18 mouse cellular contexts compared by ENCODE assay signal in the genomic region with DNA sequence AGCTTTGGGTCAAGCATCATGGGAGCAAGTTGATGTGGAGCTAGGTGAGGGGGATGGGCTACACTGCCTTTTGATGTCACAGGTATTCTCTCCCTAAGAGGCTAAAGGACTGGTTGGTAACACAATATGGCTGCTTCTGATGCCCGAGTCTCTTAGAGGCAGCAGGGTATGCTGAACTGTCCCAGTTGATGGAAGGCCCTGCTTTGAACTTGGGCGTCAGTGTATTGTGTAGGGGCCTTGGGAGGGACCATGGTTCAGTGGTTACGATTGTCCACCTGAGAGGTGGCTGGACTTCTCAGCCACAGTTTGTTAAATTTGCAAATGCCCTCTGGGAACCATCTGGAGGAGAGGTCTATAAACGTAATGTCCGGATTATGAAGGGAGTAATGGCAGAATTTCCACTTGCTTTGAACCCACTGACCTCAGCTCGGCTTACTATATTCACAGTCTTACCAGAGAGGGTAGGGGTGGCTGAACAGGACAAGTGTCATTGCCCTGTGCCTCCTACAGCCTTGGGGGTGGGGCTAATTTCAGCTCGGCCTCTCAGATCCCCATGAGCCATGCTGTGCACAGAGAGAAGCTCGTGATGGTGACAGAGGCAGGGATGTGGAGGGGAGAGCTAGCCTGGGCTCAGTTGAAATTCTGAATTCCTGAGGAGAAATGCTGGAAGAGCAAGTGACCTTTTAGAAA.
DNase-seq lines count a peak whose midpoint lies in the region; ATAC-seq lines count a peak whose summit lies in the region.
"Had no signal": no experiment of that assay in that cellular context is flagged by ENCODE, and none has a peak within 500 bp of the region (broad histone marks: within the 10 kb centered on the region; RNA-seq: fewer than 3 reads in every experiment).

No protein-coding gene starts in this region.

- H3K27ac ChIP-seq in kidney, embryonic 15.5 days, result no peak overlapping the region
- H3K27ac ChIP-seq in hindbrain, embryonic 14.5 days, result no peak overlapping the region
- H3K27ac ChIP-seq: embryonic facial prominence, embryonic 12.5 days; forebrain, embryonic 15.5 days; heart, embryonic 15.5 days; hindbrain, embryonic 15.5 days had no signal

- ATAC-seq in kidney, embryonic 15.5 days (replicated peaks; ENCODE audit: low FRiP score), result peak; percentile 80
- no peak for ATAC-seq in hindbrain, embryonic 14.5 days (ENCODE audit: low FRiP score)
- ATAC-seq: forebrain, embryonic 15.5 days had no signal

- peaks cover 7% of the 10 kb centered on the region; the same call in 1 of the 2 replicates for H3K27me3 ChIP-seq in kidney, embryonic 15.5 days
- H3K27me3 ChIP-seq in hindbrain, embryonic 14.5 days (ENCODE audit: control insufficient read depth, insufficient read depth, low read length), result no peaks in the 10 kb centered on the region
- H3K27me3 ChIP-seq: embryonic facial prominence, embryonic 12.5 days; forebrain, embryonic 15.5 days; hindbrain, embryonic 15.5 days had no signal

- WGBS in kidney, embryonic 15.5 days, result 39% methylated on average over 8 of the region's 8 CpGs
- 75% methylated on average over 8 of the region's 8 CpGs for WGBS in hindbrain, embryonic 14.5 days

- DNase-seq in kidney, adult 9 months, result peak; percentile 37
- no peak for DNase-seq in kidney, postnatal 10 days
- peak; percentile 4 for DNase-seq in R1 (ENCODE audit: low read depth, low spot score)
- DNase-seq in kidney, postnatal 36 days, result peak; percentile 30 to 35
- no peak for DNase-seq in left cerebral cortex, postnatal 25 days (ENCODE audit: low spot score in 2 of 2)
- DNase-seq in hindbrain, embryonic 14.5 days (ENCODE audit: low spot score), result no peak
- DNase-seq: cerebellum, adult 11 months; cerebellum, adult 8-10 months; cerebellum, postnatal 25 days; gastrocnemius, postnatal 10 days; heart, adult 18-20 months; heart, postnatal 14 days had no signal

- no peaks in the 10 kb centered on the region for H3K4me1 ChIP-seq in kidney, embryonic 15.5 days
- H3K4me1 ChIP-seq in hindbrain, embryonic 14.5 days (replicated peaks; ENCODE audit: control insufficient read depth, insufficient read depth, low read length), result peaks cover 8% of the 10 kb centered on the region
- H3K4me1 ChIP-seq: forebrain, embryonic 15.5 days; heart, embryonic 15.5 days had no signal

- H3K36me3 ChIP-seq in kidney, embryonic 15.5 days, result no peaks in the 10 kb centered on the region
- no peaks in the 10 kb centered on the region for H3K36me3 ChIP-seq in hindbrain, embryonic 14.5 days (replicated peaks; ENCODE audit: control insufficient read depth, insufficient read depth)
- H3K36me3 ChIP-seq: embryonic facial prominence, embryonic 12.5 days; forebrain, embryonic 15.5 days; heart, embryonic 15.5 days; hindbrain, embryonic 15.5 days had no signal

- H3K4me2 ChIP-seq in kidney, embryonic 15.5 days, result no peak overlapping the region
- H3K4me2 ChIP-seq in hindbrain, embryonic 14.5 days (replicated peaks), result no peak overlapping the region
- H3K4me2 ChIP-seq: embryonic facial prominence, embryonic 12.5 days; forebrain, embryonic 15.5 days; heart, embryonic 11.5 days; heart, embryonic 15.5 days; hindbrain, embryonic 15.5 days had no signal

- no peak overlapping the region for H3K4me3 ChIP-seq in kidney, embryonic 15.5 days (replicated peaks)
- no peak overlapping the region for H3K4me3 ChIP-seq in hindbrain, embryonic 14.5 days (replicated peaks; ENCODE audit: low read length)
- H3K4me3 ChIP-seq: embryonic facial prominence, embryonic 12.5 days; forebrain, embryonic 15.5 days; heart, embryonic 15.5 days; hindbrain, embryonic 15.5 days had no signal

- intact Hi-C loops in left cerebral cortex, postnatal 25 days (cut with DNase I), result no loop called here

- H3K9ac ChIP-seq in kidney, embryonic 15.5 days, result no peak overlapping the region
- H3K9ac ChIP-seq in hindbrain, embryonic 14.5 days, result no peak overlapping the region
- H3K9ac ChIP-seq: embryonic facial prominence, embryonic 12.5 days; forebrain, embryonic 15.5 days; heart, embryonic 15.5 days; hindbrain, embryonic 15.5 days had no signal

- H3K9me3 ChIP-seq in kidney, embryonic 15.5 days (replicated peaks), result no peaks in the 10 kb centered on the region
- H3K9me3 ChIP-seq in hindbrain, embryonic 14.5 days (ENCODE audit: control insufficient read depth, low read length), result no peaks in the 10 kb centered on the region
- H3K9me3 ChIP-seq: embryonic facial prominence, embryonic 12.5 days; forebrain, embryonic 15.5 days; heart, embryonic 15.5 days; hindbrain, embryonic 15.5 days had no signal

Comparison
In these comparisons a context has a peak if more than half of its experiments do, and no peak if none do; other contexts are left out.
1. DNase-seq: peak in kidney, adult 9 months (single experiment), R1 (single experiment) and kidney, postnatal 36 days (2 of 2); none in kidney, postnatal 10 days (single experiment), left cerebral cortex, postnatal 25 days (0 of 2) and hindbrain, embryonic 14.5 days (single experiment).